Mouse (Mus musculus) adrenal gland, adult 8-10 months (tissue): Measurements from ENCODE around the gene Entpd5. TPM values are rescaled to one million over a fixed set of nuclear protein-coding genes. Genes with fewer than 3 reads are reported as not detected.

Source experiments
- total RNA-seq, 4 experiments: library from RNA; stranded (reverse); gene quantifications; 2 replicates each; pipeline ENCODE4 v1.2.4; 2022

Entpd5 gene
- total RNA-seq, 4 experiments from 2014 or later = 101 to 157 (median 123) TPM

Other genes starting within 250 kb of the Entpd5 start
- gene Elmsan1, start 190.1 kb downstream of the Entpd5 start, total RNA-seq = 10 to 100 TPM; 21.2 to 31.2 (median 27.3) TPM
- gene Ptgr2, start 123.8 kb downstream of the Entpd5 start, total RNA-seq = 10 to 100 TPM; 58.2 to 83.0 (median 73.1) TPM
- 10 to 100 TPM; 30.6 to 50.0 (median 36.0) TPM for gene Zfp410, start 92.2 kb downstream of the Entpd5 start, total RNA-seq
- gene Coq6, start 47.4 kb downstream of the Entpd5 start, total RNA-seq = 10 to 100 TPM; 35.6 to 54.7 (median 43.9) TPM
- 1 to 10 TPM; 2.3 to 3.9 (median 3.3) TPM for gene Fam161b, start 47.2 kb downstream of the Entpd5 start, total RNA-seq
- 1 to 10 TPM; 1.2 to 3.5 (median 2.0) TPM for gene Bbof1, start within 50 bp of the Entpd5 start, total RNA-seq
- 10 to 100 TPM; 15.0 to 19.2 (median 17.6) TPM for gene Rnf113a2, start 8.2 kb upstream of the Entpd5 start, total RNA-seq
- 100 to 1,000 TPM; 125 to 228 (median 171) TPM for gene Aldh6a1, start 42.0 kb upstream of the Entpd5 start, total RNA-seq
- 10 to 100 TPM; 17.8 to 21.3 (median 19.6) TPM for gene Lin52, start 42.4 kb upstream of the Entpd5 start, total RNA-seq
- gene Vsx2, start 160.7 kb upstream of the Entpd5 start, total RNA-seq = under 1 TPM in 1 of 4 experiments, not detected in 3; 0.08 TPM
- 10 to 100 TPM; 10.9 to 16.3 (median 13.8) TPM for gene Abcd4, start 208.4 kb upstream of the Entpd5 start, total RNA-seq
- gene Vrtn, start 232.0 kb upstream of the Entpd5 start, total RNA-seq = not detected